Mouse (Mus musculus) regulatory T cell (primary cell): ENCODE measurements around the gene Vegfa.

Experiments used
- in situ Hi-C: fragments of 300-600 bp; cut with MboI, MseI; formaldehyde crosslinking; loops from one replicate; pipeline ENCODE4 v1.15.1; 2025; ENCODE audit warnings: high pct_unique_total_duplicates

Vegfa gene

GRCm38 (mm10) chr17:46051356-46051755 is 19.2 kb upstream of the Vegfa start:
- in situ Hi-C loops = no loop called here

GRCm38 (mm10) chr17:46049567-46049966 is 17.4 kb upstream of the Vegfa start:
- in situ Hi-C loops = no loop called here

GRCm38 (mm10) chr17:46048184-46048583 is 16.0 kb upstream of the Vegfa start:
- in situ Hi-C loops = no loop called here

GRCm38 (mm10) chr17:46045742-46046141 is 13.6 kb upstream of the Vegfa start:
- in situ Hi-C loops = no loop called here

- in situ Hi-C loops = no loop called here
Observed at GRCm38 (mm10) chr17:46044953-46045352, 12.8 kb upstream of the Vegfa start.

- in situ Hi-C loops = no loop called here
Observed at GRCm38 (mm10) chr17:46042158-46042557, 10.0 kb upstream of the Vegfa start.

- in situ Hi-C loops = no loop called here
Observed at GRCm38 (mm10) chr17:46041679-46042078, 9.5 kb upstream of the Vegfa start.

GRCm38 (mm10) chr17:46041223-46041622 is 9.1 kb upstream of the Vegfa start:
- in situ Hi-C loops = no loop called here

- in situ Hi-C loops = no loop called here
Observed at GRCm38 (mm10) chr17:46040561-46040960, 8.4 kb upstream of the Vegfa start.

GRCm38 (mm10) chr17:46038906-46039305 is 6.7 kb upstream of the Vegfa start:
- in situ Hi-C loops = loop anchor here (5.0 kb wide), 1 partner anchor 33 kb away; no protein-coding TSS in a partner anchor

- in situ Hi-C loops = loop anchor here (5.0 kb wide), 1 partner anchor 36 kb away; no protein-coding TSS in a partner anchor
Observed at GRCm38 (mm10) chr17:46036400-46036799, 4.2 kb upstream of the Vegfa start.

- in situ Hi-C loops = loop anchor here (5.0 kb wide), 1 partner anchor 297 kb away; no protein-coding TSS in a partner anchor
Observed at GRCm38 (mm10) chr17:46034110-46034509, 1.9 kb upstream of the Vegfa start.

GRCm38 (mm10) chr17:46033607-46034006 is 1.4 kb upstream of the Vegfa start:
- in situ Hi-C loops = loop anchor here (5.0 kb wide), 1 partner anchor 296 kb away; no protein-coding TSS in a partner anchor

- in situ Hi-C loops = loop anchor here (5.0 kb wide), 1 partner anchor 296 kb away; no protein-coding TSS in a partner anchor
Observed at GRCm38 (mm10) chr17:46033122-46033521, 953 bp upstream of the Vegfa start.

- in situ Hi-C loops = loop anchor here (5.0 kb wide), 1 partner anchor 294 kb away; no protein-coding TSS in a partner anchor
Observed at GRCm38 (mm10) chr17:46031621-46032211, 453 bp downstream of the Vegfa start.

GRCm38 (mm10) chr17:46030731-46031620 is 1.2 kb downstream of the Vegfa start:
- in situ Hi-C loops = loop anchor here (5.0 kb wide), 1 partner anchor 294 kb away; no protein-coding TSS in a partner anchor

GRCm38 (mm10) chr17:46030323-46030730 is 1.8 kb downstream of the Vegfa start:
- in situ Hi-C loops = loop anchor here (5.0 kb wide), 1 partner anchor 293 kb away; no protein-coding TSS in a partner anchor

- in situ Hi-C loops = loop anchor here (5.0 kb wide), 1 partner anchor 292 kb away; no protein-coding TSS in a partner anchor
Observed at GRCm38 (mm10) chr17:46029554-46030207, 2.5 kb downstream of the Vegfa start.

- in situ Hi-C loops = no loop called here
Observed at GRCm38 (mm10) chr17:46029052-46029553, 3.1 kb downstream of the Vegfa start.

GRCm38 (mm10) chr17:46028210-46029051 is 3.7 kb downstream of the Vegfa start:
- in situ Hi-C loops = no loop called here
